Mouse (Mus musculus) hindbrain, embryonic 11.5 days (tissue): ENCODE measurements around the gene 9930111J21Rik1. TPM values are rescaled to one million over a fixed set of nuclear protein-coding genes. Genes with fewer than 3 reads are reported as not detected.
"Not testable (repeated sequence)": the region's sequence is repeated elsewhere in the genome, so short reads cannot be mapped to it uniquely, and the experiment has no call there.

Source experiments
- ATAC-seq: fragments of 200-750 bp; cut with Nextera tagmentation; 2 replicates; pipeline ENCODE4 v1.8.0; 2017; ENCODE audit warnings: mild to moderate bottlenecking, moderate TSS enrichment, moderate library complexity; ENCODE audit not compliant: low FRiP score
- DNase-seq: peaks from one replicate; pipeline ENCODE4 v3.0.0-alpha.2; 2015; ENCODE audit warnings: low spot score
- H3K27ac ChIP-seq: fragments of 300-500 bp; sonication (generic); 2 replicates; pipeline ENCODE4 v1.5.1; 2014; ENCODE audit warnings: mild to moderate bottlenecking, low read depth, low read length
- H3K27me3 ChIP-seq: fragments of 300-500 bp; sonication (generic); 2 replicates; pipeline ENCODE4 v1.6.1; 2014; ENCODE audit warnings: mild to moderate bottlenecking, low read length, moderate library complexity, mixed read lengths; ENCODE audit not compliant: control insufficient read depth, insufficient read depth
- H3K36me3 ChIP-seq: fragments of 300-500 bp; sonication (generic); 2 replicates; pipeline ENCODE4 v1.6.1; 2014; ENCODE audit warnings: mild to moderate bottlenecking, low read length, moderate library complexity, mixed read lengths; ENCODE audit not compliant: control insufficient read depth, insufficient read depth
- H3K4me1 ChIP-seq: fragments of 300-500 bp; sonication (generic); replicated peaks from 2 replicates; pipeline ENCODE4 v1.6.1; 2014; ENCODE audit warnings: low read length, mixed read lengths; ENCODE audit not compliant: control insufficient read depth, insufficient read depth
- H3K4me2 ChIP-seq: fragments of 300-500 bp; sonication (generic); replicated peaks from 2 replicates; pipeline ENCODE4 v1.6.1; 2014; ENCODE audit warnings: mild to moderate bottlenecking, low read depth, low read length
- H3K4me3 ChIP-seq: fragments of 300-500 bp; sonication (generic); 2 replicates; pipeline ENCODE4 v1.5.1; 2014; ENCODE audit warnings: low read depth, low read length
- H3K9ac ChIP-seq: fragments of 300-500 bp; sonication (generic); 2 replicates; pipeline ENCODE4 v1.6.1; 2014; ENCODE audit warnings: low read depth, low read length
- H3K9me3 ChIP-seq: fragments of 300-500 bp; sonication (generic); 2 replicates; pipeline ENCODE4 v1.6.1; 2016; ENCODE audit warnings: low read length; ENCODE audit not compliant: control insufficient read depth
- WGBS: fragments of 180-500 bp; shearing (Covaris S2); extraction: QIAGEN DNeasy Blood & Tissue Kit; methylation state at CpG from one replicate; pipeline ENCODE4 v1.1.7; 2014; 5-methylcytosine and 5-hydroxymethylcytosine counted together
- polyA plus RNA-seq: library from polyadenylated mRNA; unstranded; fragments of >200 nt; fragmentation: Nextera tagmentation; extraction: Ambion mirVana; gene quantifications from 2 replicates; pipeline ENCODE4 v1.2.1, GENCODE M21; 2014

9930111J21Rik1 gene
- polyA plus RNA-seq, 1 experiment from 2014 or later, result 0.54 TPM

GRCm38 (mm10) chr11:48900654-48901566 lies 78.3 kb downstream of the 9930111J21Rik1 start:
- not testable (repeated sequence) for H3K36me3 ChIP-seq, H3K4me3 ChIP-seq, DNase-seq, H3K27ac ChIP-seq, H3K27me3 ChIP-seq, H3K9ac ChIP-seq, H3K9me3 ChIP-seq, H3K4me1 ChIP-seq, H3K4me2 ChIP-seq, ATAC-seq
- 78% methylated on average over 6 of the region's 6 CpGs for WGBS

DNA sequence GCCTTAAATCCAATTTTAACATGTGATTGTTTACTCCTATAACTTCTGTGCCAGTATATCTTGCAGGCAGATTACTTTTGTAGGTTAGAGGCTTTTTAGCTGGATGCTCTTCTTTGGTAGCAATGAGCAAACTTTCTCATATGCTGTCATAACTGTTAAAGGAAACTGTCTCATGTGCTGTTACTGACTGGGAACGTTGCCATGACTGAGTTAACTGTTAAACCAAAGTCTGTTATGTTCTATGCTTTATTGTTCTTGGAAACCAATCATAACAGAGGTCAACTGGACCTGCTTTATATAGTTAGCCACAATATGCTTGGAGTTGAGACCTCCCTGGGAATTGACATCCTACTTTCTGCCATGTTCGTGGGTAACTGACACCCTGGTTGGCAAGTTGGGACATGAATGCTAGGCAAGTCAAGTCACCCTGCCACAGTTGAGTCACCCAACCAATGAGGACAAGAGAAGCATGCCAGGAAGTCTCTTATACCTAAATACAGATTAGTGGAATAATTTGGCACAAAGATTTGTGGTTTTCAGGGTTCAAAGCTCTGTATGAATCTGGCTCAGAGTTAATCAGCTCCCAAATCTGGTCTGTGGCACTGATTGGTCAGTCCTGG lies 80.3 kb downstream of the 9930111J21Rik1 start:
- no peak for DNase-seq
- H3K4me1 ChIP-seq, result no peaks in the 10 kb centered on the region
- no peak for ATAC-seq
- no peak overlapping the region for H3K27ac ChIP-seq
- no peak overlapping the region for H3K4me2 ChIP-seq
- 82% methylated on average over 2 of the region's 2 CpGs for WGBS
- H3K9ac ChIP-seq, result no peak overlapping the region
- H3K4me3 ChIP-seq, result no peak overlapping the region
- H3K36me3 ChIP-seq, result no peaks in the 10 kb centered on the region
- H3K27me3 ChIP-seq, result no peaks in the 10 kb centered on the region
- no peaks in the 10 kb centered on the region for H3K9me3 ChIP-seq

Other genes with a start within 250 kb of the 9930111J21Rik1 start
- gene Rack1, start 179.1 kb downstream of the 9930111J21Rik1 start, polyA plus RNA-seq, result 654 and 661 TPM in 2 replicates
- gene Trim41, start 162.0 kb downstream of the 9930111J21Rik1 start, polyA plus RNA-seq, result 4.2 and 4.5 TPM in 2 replicates
- gene Trim7, start 153.3 kb downstream of the 9930111J21Rik1 start, polyA plus RNA-seq, result 0.56 and 0.77 TPM in 2 replicates
- gene Gm12184, start 152.7 kb downstream of the 9930111J21Rik1 start, polyA plus RNA-seq, result 5.8 and 7.4 TPM in 2 replicates
- gene Irgm1, start 107.7 kb downstream of the 9930111J21Rik1 start, polyA plus RNA-seq, result 1.5 and 2.1 TPM in 2 replicates
- gene Gm5431, start 77.2 kb downstream of the 9930111J21Rik1 start, polyA plus RNA-seq, result 0.14 and 0.26 TPM in 2 replicates
- 1.8 and 2.3 TPM in 2 replicates for gene Psme2b, start 33.2 kb downstream of the 9930111J21Rik1 start, polyA plus RNA-seq
- 0.14 TPM in 1 of 2 replicates, not detected in the other for gene Olfr56, start 509 bp downstream of the 9930111J21Rik1 start, polyA plus RNA-seq
- not detected in 2 replicates for gene Gm12185, start 12.8 kb upstream of the 9930111J21Rik1 start, polyA plus RNA-seq
- not detected in 2 replicates for gene Tgtp1, start 14.8 kb upstream of the 9930111J21Rik1 start, polyA plus RNA-seq
- 0.11 and 0.42 TPM in 2 replicates for gene 9930111J21Rik2, start 71.8 kb upstream of the 9930111J21Rik1 start, polyA plus RNA-seq
- gene Tgtp2, start 84.8 kb upstream of the 9930111J21Rik1 start, polyA plus RNA-seq, result not detected in 2 replicates
- 0.20 and 0.71 TPM in 2 replicates for gene Ifi47, start 97.2 kb upstream of the 9930111J21Rik1 start, polyA plus RNA-seq
- gene Olfr1396, start 135.5 kb upstream of the 9930111J21Rik1 start, polyA plus RNA-seq, result not detected in 2 replicates
- gene Olfr1395, start 162.9 kb upstream of the 9930111J21Rik1 start, polyA plus RNA-seq, result not detected in 2 replicates
- not detected in 2 replicates for gene Olfr1394, start 175.0 kb upstream of the 9930111J21Rik1 start, polyA plus RNA-seq
- gene Btnl9, start 207.8 kb upstream of the 9930111J21Rik1 start, polyA plus RNA-seq, result 0.10 TPM in 1 of 2 replicates, not detected in the other
- gene Zfp62, start 223.9 kb upstream of the 9930111J21Rik1 start, polyA plus RNA-seq, result 59.0 and 63.2 TPM in 2 replicates